Mouse (Mus musculus) lung, embryonic 16.5 days (tissue): ENCODE measurements at regions not wholly inside any gene's neighbourhood (a gene's known extent, or its start where the extent isn't known, plus 50 kb on each side); places are given as distances from the start of the nearest gene placed in this dataset.
"Not testable (repeated sequence)": the region's sequence is repeated elsewhere in the genome, so short reads cannot be mapped to it uniquely, and the experiment has no call there.

Experiments used
- ATAC-seq: fragments of 200-750 bp; cut with Nextera tagmentation; 2 replicates; pipeline ENCODE4 v1.8.0; 2017; ENCODE audit warnings: low read depth, mild to moderate bottlenecking, moderate library complexity
- H3K27ac ChIP-seq: fragments of 300-500 bp; sonication (generic); 2 replicates; pipeline ENCODE4 v1.5.1; 2014; ENCODE audit warnings: mild to moderate bottlenecking, control low read depth, low read length
- H3K27me3 ChIP-seq: fragments of 300-500 bp; sonication (generic); 2 replicates; pipeline ENCODE4 v1.6.1; 2014; ENCODE audit warnings: low read depth, low read length, mixed read lengths; ENCODE audit not compliant: control insufficient read depth, insufficient read depth
- H3K36me3 ChIP-seq: fragments of 300-500 bp; sonication (generic); 2 replicates; pipeline ENCODE4 v1.6.1; 2014; ENCODE audit warnings: low read length; ENCODE audit not compliant: control insufficient read depth, insufficient read depth
- H3K4me1 ChIP-seq: fragments of 300-500 bp; sonication (generic); replicated peaks from 2 replicates; pipeline ENCODE4 v1.6.1; 2014; ENCODE audit warnings: low read length, mixed read lengths; ENCODE audit not compliant: control insufficient read depth, insufficient read depth
- H3K4me2 ChIP-seq: fragments of 300-500 bp; sonication (generic); 2 replicates; pipeline ENCODE4 v1.6.1; 2014; ENCODE audit warnings: low read depth, low read length, control low read depth
- H3K4me3 ChIP-seq: fragments of 300-500 bp; sonication (generic); 2 replicates; pipeline ENCODE4 v1.5.1; 2014; ENCODE audit warnings: mild to moderate bottlenecking, low read length, control low read depth
- H3K9ac ChIP-seq: fragments of 300-500 bp; sonication (generic); 2 replicates; pipeline ENCODE4 v1.6.1; 2014; ENCODE audit warnings: low read length, control low read depth
- H3K9me3 ChIP-seq: fragments of 300-500 bp; sonication (generic); 2 replicates; pipeline ENCODE4 v1.6.1; 2016; ENCODE audit warnings: low read length; ENCODE audit not compliant: control insufficient read depth
- WGBS: fragments of 180-500 bp; shearing (Covaris S2); extraction: QIAGEN DNeasy Blood & Tissue Kit; methylation state at CpG from one replicate; pipeline ENCODE4 v1.1.7; 2014; 5-methylcytosine and 5-hydroxymethylcytosine counted together

- Histone ChIP-seq H3K27me3 (no peaks in the 10 kb centered on the region), H3K4me3 (no peak overlapping the region), H3K9ac (no peak overlapping the region), H3K4me1 (peaks cover 33% of the 10 kb centered on the region), H3K9me3 (0 out of 2 replicates have a peak, but pooled peaks cover 3% of the 10 kb centered on the region), H3K4me2 (no peak overlapping the region), H3K27ac (peak overlapping the region; percentile 32; the same call in 1 of the 2 replicates), H3K36me3 (no peaks in the 10 kb centered on the region)
- no peak for ATAC-seq
- 77% methylated on average over 6 of the region's 6 CpGs for WGBS
These were observed 104.6 kb upstream of the Klf3 start for GRCm38 (mm10) chr5:64698458-64699116.

GRCm38 (mm10) chr5:64700030-64700429 is 103.2 kb upstream of the Klf3 start:
- H3K4me2 ChIP-seq, result no peak overlapping the region
- peak overlapping the region; percentile 88 for H3K27ac ChIP-seq

GRCm38 (mm10) chr5:64701219-64701779 is 101.9 kb upstream of the Klf3 start:
- Histone ChIP-seq H3K4me2 (peak overlapping the region; percentile 47), H3K4me3 (peak overlapping the region; percentile 17), H3K36me3 (no peaks in the 10 kb centered on the region), H3K27ac (peak overlapping the region; percentile 98), H3K9me3 (no peaks in the 10 kb centered on the region), H3K4me1 (peaks cover 47% of the 10 kb centered on the region), H3K27me3 (no peaks in the 10 kb centered on the region), H3K9ac (peak overlapping the region; percentile 57)
- 34% methylated on average over 14 of the region's 14 CpGs for WGBS
- no peak; the same call in 1 of the 2 replicates for ATAC-seq

More at GRCm38 (mm10) chr5:64700030-64700429, 103.2 kb upstream of the Klf3 start:
- peaks cover 47% of the 10 kb centered on the region for H3K4me1 ChIP-seq
- no peak overlapping the region for H3K9ac ChIP-seq
- 46% methylated on average over 6 of the region's 6 CpGs for WGBS
- H3K4me3 ChIP-seq, result no peak overlapping the region
- H3K9me3 ChIP-seq, result no peaks in the 10 kb centered on the region
- ATAC-seq, result peak; percentile 63
- no peaks in the 10 kb centered on the region for H3K36me3 ChIP-seq
- no peaks in the 10 kb centered on the region for H3K27me3 ChIP-seq

GRCm38 (mm10) chr5:64701780-64702231 is 101.4 kb upstream of the Klf3 start:
- Histone ChIP-seq H3K9ac (peak overlapping the region; percentile 57), H3K4me2 (peak overlapping the region; percentile 47), H3K36me3 (no peaks in the 10 kb centered on the region), H3K4me3 (peak overlapping the region; percentile 17), H3K9me3 (no peaks in the 10 kb centered on the region), H3K27ac (peak overlapping the region; percentile 98), H3K4me1 (peaks cover 47% of the 10 kb centered on the region), H3K27me3 (no peaks in the 10 kb centered on the region)
- peak; percentile 81 for ATAC-seq
- 2% methylated on average over 7 of the region's 7 CpGs for WGBS

- H3K4me3 ChIP-seq, ATAC-seq, H3K9me3 ChIP-seq, H3K36me3 ChIP-seq, H3K27me3 ChIP-seq: not testable (repeated sequence)
- H3K4me1 ChIP-seq, result peaks cover 47% of the 10 kb centered on the region
- peak overlapping the region; percentile 47 for H3K4me2 ChIP-seq
- peak overlapping the region; percentile 98 for H3K27ac ChIP-seq
- peak overlapping the region; percentile 57; the same call in 1 of the 2 replicates for H3K9ac ChIP-seq
- 46% methylated on average over 1 of the region's 1 CpGs for WGBS
These were observed 100.8 kb upstream of the Klf3 start for GRCm38 (mm10) chr5:64702404-64702803.

- Histone ChIP-seq H3K27me3 (no peaks in the 10 kb centered on the region), H3K9ac (no peak overlapping the region), H3K4me3 (no peak overlapping the region), H3K4me2 (peak overlapping the region; percentile 29), H3K4me1 (peaks cover 47% of the 10 kb centered on the region), H3K36me3 (no peaks in the 10 kb centered on the region), H3K27ac (peak overlapping the region; percentile 89), H3K9me3 (no peaks in the 10 kb centered on the region)
- WGBS, result 27% methylated on average over 9 of the region's 9 CpGs
- peak; percentile 15; the same call in 1 of the 2 replicates for ATAC-seq
These were observed 99.9 kb upstream of the Klf3 start for GRCm38 (mm10) chr5:64703091-64703872.

- H3K4me2 ChIP-seq, result peak overlapping the region; percentile 29; the same call in 1 of the 2 replicates
- peaks cover 42% of the 10 kb centered on the region for H3K4me1 ChIP-seq
- H3K9me3 ChIP-seq, result no peaks in the 10 kb centered on the region
- H3K27ac ChIP-seq, result peak overlapping the region; percentile 89
- WGBS, result 10% methylated on average over 7 of the region's 7 CpGs
- H3K4me3 ChIP-seq, result no peak overlapping the region
- no peaks in the 10 kb centered on the region for H3K27me3 ChIP-seq
- no peak overlapping the region for H3K9ac ChIP-seq
- no peaks in the 10 kb centered on the region for H3K36me3 ChIP-seq
- peak; percentile 48 for ATAC-seq
These were observed 99.0 kb upstream of the Klf3 start for GRCm38 (mm10) chr5:64704144-64704543.

- ATAC-seq, result no peak
- no peaks in the 10 kb centered on the region for H3K9me3 ChIP-seq
- H3K36me3 ChIP-seq, result no peaks in the 10 kb centered on the region
- no peak overlapping the region for H3K9ac ChIP-seq
- H3K4me2 ChIP-seq, result no peak overlapping the region
- WGBS, result 68% methylated on average over 3 of the region's 3 CpGs
- H3K4me1 ChIP-seq, result peaks cover 29% of the 10 kb centered on the region
- no peak overlapping the region for H3K27ac ChIP-seq
- no peak overlapping the region for H3K4me3 ChIP-seq
- no peaks in the 10 kb centered on the region for H3K27me3 ChIP-seq
These were observed 96.6 kb upstream of the Klf3 start for GRCm38 (mm10) chr5:64706586-64706985.

GRCm38 (mm10) chr5:64709146-64709545 is 94.0 kb upstream of the Klf3 start:
- H3K4me1 ChIP-seq, result peaks cover 9% of the 10 kb centered on the region
- no peak overlapping the region for H3K9ac ChIP-seq
- H3K9me3 ChIP-seq, result no peaks in the 10 kb centered on the region
- no peak overlapping the region for H3K4me2 ChIP-seq
- 52% methylated on average over 4 of the region's 4 CpGs for WGBS
- H3K27me3 ChIP-seq, result no peaks in the 10 kb centered on the region
- H3K36me3 ChIP-seq, result no peaks in the 10 kb centered on the region
- H3K27ac ChIP-seq, result peak overlapping the region; percentile 36; the same call in 1 of the 2 replicates
- no peak for ATAC-seq
- H3K4me3 ChIP-seq, result no peak overlapping the region
